Mouse (Mus musculus): ENCODE data around the gene Slco1a6.

Slco1a6 gene

DNA sequence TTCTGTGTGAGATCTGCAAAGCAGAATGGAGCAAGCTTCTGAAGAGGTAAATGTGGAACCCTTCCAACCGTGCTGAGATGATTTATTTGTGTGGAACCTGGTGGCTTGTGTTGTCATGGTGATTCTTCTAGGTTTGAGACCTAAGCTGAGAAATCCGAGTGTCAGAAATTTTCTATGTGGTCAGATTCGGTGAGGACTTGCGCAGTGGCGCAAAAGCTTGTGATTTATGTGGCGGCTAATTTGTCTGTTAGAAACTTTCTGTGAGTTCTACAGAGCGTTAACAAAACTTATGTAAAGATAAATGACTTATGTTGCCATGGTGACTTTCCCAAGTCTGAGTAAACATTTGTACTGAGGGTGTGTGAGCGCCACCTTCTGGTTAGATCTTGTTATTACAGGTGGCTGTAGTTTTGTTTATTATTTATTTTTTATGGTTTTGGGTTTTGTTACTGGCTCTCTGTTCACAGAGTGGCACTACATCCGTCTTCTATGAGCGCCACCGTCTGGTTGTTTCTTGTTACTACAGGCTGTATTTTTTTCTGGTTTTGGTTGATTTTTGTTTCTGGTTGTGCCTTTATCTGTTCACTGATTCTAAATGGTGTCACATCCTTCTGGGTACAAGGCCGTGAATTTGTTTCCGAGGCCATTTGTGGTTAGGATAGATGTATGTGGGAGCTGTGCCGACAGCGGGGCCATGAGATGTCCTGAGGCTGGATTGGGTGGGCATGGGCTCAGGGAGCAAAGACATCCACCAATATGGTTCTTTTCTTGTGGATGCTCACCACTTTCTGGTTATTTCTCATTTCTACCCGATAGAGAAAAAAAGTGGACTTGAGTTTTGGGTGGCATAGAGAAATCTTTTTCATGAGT, 167.8 kb downstream of the Slco1a6 start:
- DNase-seq (ENCODE audit: low read depth, low spot score): peak; percentile 59

DNA sequence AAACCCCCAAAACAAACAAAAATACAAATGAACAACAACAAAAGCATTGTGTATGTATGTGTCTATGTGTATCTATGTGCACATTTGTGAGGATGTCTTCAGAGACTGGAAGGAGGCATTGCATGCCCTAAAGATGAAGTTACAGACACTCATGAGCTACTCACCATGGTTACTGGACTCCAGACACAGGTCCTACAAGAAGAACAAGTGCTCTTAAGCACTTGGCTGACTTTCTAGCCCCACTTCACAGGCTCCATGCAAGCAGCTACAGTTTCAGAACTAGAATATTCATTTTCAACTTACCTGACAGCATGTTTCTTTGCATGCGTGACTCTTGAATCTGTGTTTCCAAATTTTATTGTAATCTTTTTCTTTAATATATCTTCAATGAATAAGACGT, 172.6 kb downstream of the Slco1a6 start:
- no peak for DNase-seq (ENCODE audit: low read depth, low spot score)
